Mouse (Mus musculus): ENCODE measurements at regions not wholly inside any gene's neighbourhood (a gene's known extent, or its start where the extent isn't known, plus 50 kb on each side); places are given as distances from the start of the nearest gene placed in this dataset.

DNA sequence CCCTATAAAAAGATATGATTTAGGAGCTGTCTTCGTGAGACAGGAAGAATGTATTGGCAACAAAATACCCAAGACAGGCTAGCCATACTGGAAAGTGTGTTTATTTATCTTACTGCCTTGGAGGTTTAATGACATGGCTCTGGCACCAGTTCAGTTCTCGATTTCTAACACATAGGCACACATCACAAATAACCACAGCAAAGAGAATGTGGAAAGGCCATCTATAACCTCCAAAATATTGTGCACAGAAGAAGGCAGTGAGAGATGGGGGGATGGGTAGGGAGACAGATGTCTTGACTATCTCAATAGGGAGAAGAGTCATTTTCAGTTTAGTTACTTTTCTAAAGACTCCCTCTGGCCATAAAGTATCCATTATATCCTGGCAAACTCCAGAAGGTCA, 90.5 kb downstream of the Minar1 start:
- Histone ChIP-seq H3K9me3 (replicated peaks) (no peaks in the 10 kb centered on the region), H3K36me3 (no peaks in the 10 kb centered on the region), H3K27ac (replicated peaks) (no peak overlapping the region), H3K9ac (no peak overlapping the region), H3K27me3 (no peaks in the 10 kb centered on the region), H3K4me2 (replicated peaks) (no peak overlapping the region), H3K4me1 (no peaks in the 10 kb centered on the region), H3K4me3 (replicated peaks) (no peak overlapping the region)
- 62% methylated on average over 2 of the region's 2 CpGs for WGBS
- ATAC-seq (ENCODE audit: insufficient number of reproducible peaks, low FRiP score, low TSS enrichment, low read depth) = no peak

DNA sequence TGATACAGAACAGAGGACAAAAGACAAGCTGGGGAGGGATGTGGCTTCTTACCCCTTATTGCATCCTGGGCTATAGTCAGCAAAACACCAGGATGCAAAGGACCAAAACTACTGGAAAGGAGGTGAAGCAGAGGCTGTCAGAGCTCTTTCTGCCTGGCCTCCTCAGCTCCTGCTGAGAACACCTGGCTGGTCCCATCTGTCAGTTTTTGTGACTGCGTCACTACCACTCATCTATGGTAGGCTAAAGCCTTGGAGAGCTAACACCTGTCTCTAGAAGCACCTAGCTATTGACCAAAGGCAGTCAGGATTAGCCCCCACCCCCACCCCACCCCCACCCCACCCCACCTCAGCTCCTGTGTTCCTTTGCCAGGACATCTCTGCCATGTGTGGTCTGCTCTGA, 98.8 kb downstream of the Minar1 start:
- ATAC-seq (ENCODE audit: insufficient number of reproducible peaks, low FRiP score, low TSS enrichment, low read depth) = no peak
- Histone ChIP-seq H3K27ac (replicated peaks) (no peak overlapping the region), H3K9me3 (replicated peaks) (no peaks in the 10 kb centered on the region), H3K36me3 (no peaks in the 10 kb centered on the region), H3K4me1 (no peaks in the 10 kb centered on the region), H3K27me3 (no peaks in the 10 kb centered on the region), H3K4me3 (replicated peaks) (no peak overlapping the region), H3K4me2 (replicated peaks) (no peak overlapping the region), H3K9ac (no peak overlapping the region)
- 71% methylated on average over 1 of the region's 1 CpGs for WGBS

DNA sequence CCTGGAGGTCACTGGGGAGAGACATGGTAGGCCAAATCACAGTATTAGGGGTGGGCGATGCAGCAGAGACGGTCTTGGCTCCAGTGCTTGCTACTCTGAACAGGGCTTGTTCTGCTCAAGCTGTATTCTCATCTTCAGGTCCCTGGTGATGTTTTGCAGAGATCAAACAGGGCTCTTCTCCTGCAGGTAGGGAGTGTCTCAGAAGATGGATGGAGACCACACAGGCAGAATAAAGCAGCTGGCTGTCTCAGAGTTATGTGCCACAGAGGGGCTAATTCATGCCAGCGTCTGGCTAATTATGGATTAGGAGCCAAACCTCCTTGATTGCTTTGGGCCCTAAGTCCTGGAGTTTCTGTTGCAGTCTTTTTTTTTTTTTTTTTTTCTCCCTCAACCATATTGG, 99.2 kb downstream of the Minar1 start:
- no peak overlapping the region for H3K4me3 ChIP-seq (replicated peaks)
- no peaks in the 10 kb centered on the region for H3K36me3 ChIP-seq
- no peaks in the 10 kb centered on the region for H3K9me3 ChIP-seq (replicated peaks)
- 45% methylated on average over 3 of the region's 3 CpGs for WGBS
- no peaks in the 10 kb centered on the region for H3K4me1 ChIP-seq
- no peak overlapping the region for H3K27ac ChIP-seq (replicated peaks)
- H3K4me2 ChIP-seq (replicated peaks) = no peak overlapping the region
- no peak overlapping the region for H3K9ac ChIP-seq
- H3K27me3 ChIP-seq = no peaks in the 10 kb centered on the region
- ATAC-seq (ENCODE audit: insufficient number of reproducible peaks, low FRiP score, low TSS enrichment, low read depth) = no peak

DNA sequence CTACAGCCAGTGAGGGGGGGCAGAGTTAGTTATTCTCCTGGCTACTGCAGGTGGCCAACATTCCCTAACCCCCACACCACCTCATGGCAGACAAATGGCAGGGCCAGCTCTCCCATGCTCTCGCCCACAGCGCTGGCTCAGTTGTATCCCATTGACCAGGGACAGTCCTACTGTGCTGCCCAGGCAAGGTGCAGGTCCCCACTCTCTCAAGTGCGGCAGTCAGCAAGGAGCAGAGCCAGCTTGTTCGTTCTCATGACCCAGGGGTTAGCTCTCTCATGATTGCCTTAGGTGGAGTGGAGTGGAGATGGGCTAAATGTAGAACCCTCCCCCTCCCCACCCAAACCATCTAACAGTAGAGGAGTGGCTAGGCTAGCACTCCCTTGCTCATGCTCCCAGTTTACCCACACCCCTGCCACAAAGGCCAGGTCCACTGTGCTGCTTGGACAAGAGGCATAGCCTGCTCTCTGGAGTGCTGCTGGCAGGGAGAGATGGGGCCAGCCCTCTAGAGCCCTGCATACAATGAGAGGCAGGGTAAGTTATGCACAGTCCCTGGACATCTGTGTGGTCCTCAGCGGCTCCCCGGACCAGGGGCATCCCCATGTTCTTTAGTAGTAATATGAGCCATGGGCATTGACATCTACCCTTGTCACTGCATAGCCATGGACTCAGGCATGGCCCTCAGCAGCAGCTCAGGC, 114.4 kb downstream of the Minar1 start:
- H3K9me3 ChIP-seq (replicated peaks) = no peaks in the 10 kb centered on the region
- no peak overlapping the region for H3K4me2 ChIP-seq (replicated peaks)
- peak; percentile 43; the same call in 1 of the 2 replicates for ATAC-seq (ENCODE audit: insufficient number of reproducible peaks, low FRiP score, low TSS enrichment, low read depth)
- H3K27me3 ChIP-seq = no peaks in the 10 kb centered on the region
- H3K9ac ChIP-seq = no peak overlapping the region
- no peak overlapping the region for H3K4me3 ChIP-seq (replicated peaks)
- 91% methylated on average over 6 of the region's 6 CpGs for WGBS
- H3K4me1 ChIP-seq = no peaks in the 10 kb centered on the region
- no peak overlapping the region for H3K27ac ChIP-seq (replicated peaks)
- no peaks in the 10 kb centered on the region for H3K36me3 ChIP-seq

DNA sequence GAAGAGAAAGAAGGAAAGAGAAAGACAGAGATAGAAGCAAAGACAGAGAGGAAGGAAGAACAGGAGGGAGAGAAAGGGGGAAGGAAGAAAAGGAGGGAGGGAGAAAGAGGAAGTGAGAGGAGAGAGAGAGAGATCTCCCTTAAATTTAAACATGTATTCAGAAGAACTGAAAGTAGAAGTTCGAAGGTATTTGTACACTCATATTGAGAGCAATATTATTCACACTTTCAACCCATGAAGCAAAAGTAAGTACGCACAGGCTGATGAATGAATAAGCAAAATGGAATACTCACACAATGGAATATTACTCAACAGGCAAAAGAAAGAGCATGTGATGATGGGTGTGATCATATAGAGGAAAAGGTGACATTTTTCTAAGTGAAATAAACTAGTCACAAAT, 120.8 kb downstream of the Minar1 start:
- no peak overlapping the region for H3K4me2 ChIP-seq (replicated peaks)
- no peaks in the 10 kb centered on the region for H3K4me1 ChIP-seq
- H3K27me3 ChIP-seq = no peaks in the 10 kb centered on the region
- no peak overlapping the region for H3K27ac ChIP-seq (replicated peaks)
- ATAC-seq (ENCODE audit: insufficient number of reproducible peaks, low FRiP score, low TSS enrichment, low read depth) = no peak
- H3K9me3 ChIP-seq (replicated peaks) = no peaks in the 10 kb centered on the region
- H3K36me3 ChIP-seq = no peaks in the 10 kb centered on the region
- WGBS = 89% methylated on average over 2 of the region's 2 CpGs
- no peak overlapping the region for H3K4me3 ChIP-seq (replicated peaks)
- H3K9ac ChIP-seq = no peak overlapping the region

DNA sequence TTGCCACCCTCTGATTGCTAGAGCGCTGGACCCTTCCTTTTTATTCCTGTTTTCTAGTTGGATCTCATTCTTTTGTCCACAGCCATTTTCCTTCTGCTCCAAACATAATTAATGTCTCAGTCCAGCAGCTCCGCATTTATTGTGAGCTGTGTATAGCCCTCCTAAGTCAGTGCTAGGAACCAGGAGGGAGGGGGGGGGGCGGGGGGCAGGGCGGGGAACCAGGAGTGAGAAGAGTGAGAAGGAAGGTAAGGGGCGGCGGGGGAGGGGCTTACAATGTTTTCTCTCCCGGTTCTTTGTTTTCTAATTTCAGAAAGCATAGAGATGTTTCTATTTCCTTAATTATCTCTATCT, 125.6 kb downstream of the Minar1 start:
- H3K4me2 ChIP-seq (replicated peaks) = no peak overlapping the region
- H3K27ac ChIP-seq (replicated peaks) = no peak overlapping the region
- H3K4me1 ChIP-seq = no peaks in the 10 kb centered on the region
- no peaks in the 10 kb centered on the region for H3K27me3 ChIP-seq
- 23% methylated on average over 7 of the region's 7 CpGs for WGBS
- no peaks in the 10 kb centered on the region for H3K9me3 ChIP-seq (replicated peaks)
- H3K36me3 ChIP-seq = no peaks in the 10 kb centered on the region
- no peak overlapping the region for H3K4me3 ChIP-seq (replicated peaks)
- no peak for ATAC-seq (ENCODE audit: insufficient number of reproducible peaks, low FRiP score, low TSS enrichment, low read depth)
- H3K9ac ChIP-seq = no peak overlapping the region

DNA sequence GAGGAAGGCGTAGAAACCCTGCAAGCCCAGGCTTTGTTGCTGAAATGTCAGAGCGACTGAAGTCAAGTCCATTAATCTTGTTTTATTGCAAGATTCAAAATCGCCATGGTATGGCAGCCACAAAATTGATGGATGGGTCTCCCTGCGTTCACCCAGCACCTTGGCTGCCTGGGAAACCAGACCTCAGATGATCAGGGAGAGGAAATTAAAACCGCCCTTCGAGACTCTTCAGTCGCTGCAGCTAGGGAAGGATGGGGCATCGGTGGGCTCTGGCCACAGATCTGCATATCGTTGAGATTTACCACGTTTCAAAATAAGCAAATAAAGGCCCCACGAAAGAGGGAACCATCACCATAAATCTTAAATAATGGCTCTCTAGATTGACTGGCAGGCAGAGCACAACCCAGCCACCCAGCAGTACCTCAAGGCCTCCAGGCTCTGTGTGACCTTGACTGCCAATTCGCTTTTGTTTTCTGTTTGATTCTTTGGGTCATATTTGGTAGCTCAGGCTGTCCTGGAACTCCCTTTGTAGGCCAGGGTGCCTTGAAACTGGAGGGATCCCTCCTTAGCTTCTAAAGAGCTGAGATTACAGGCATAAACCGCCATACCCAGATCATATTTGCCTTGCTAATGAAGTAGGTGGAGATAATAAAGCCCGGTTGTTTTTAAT, 126.1 kb downstream of the Minar1 start:
- Histone ChIP-seq H3K27ac (replicated peaks) (no peak overlapping the region), H3K27me3 (no peaks in the 10 kb centered on the region), H3K9me3 (replicated peaks) (no peaks in the 10 kb centered on the region), H3K4me3 (replicated peaks) (no peak overlapping the region), H3K9ac (no peak overlapping the region), H3K4me2 (replicated peaks) (no peak overlapping the region), H3K36me3 (no peaks in the 10 kb centered on the region), H3K4me1 (no peaks in the 10 kb centered on the region)
- no peak for ATAC-seq (ENCODE audit: insufficient number of reproducible peaks, low FRiP score, low TSS enrichment, low read depth)
- 53% methylated on average over 14 of the region's 14 CpGs for WGBS

DNA sequence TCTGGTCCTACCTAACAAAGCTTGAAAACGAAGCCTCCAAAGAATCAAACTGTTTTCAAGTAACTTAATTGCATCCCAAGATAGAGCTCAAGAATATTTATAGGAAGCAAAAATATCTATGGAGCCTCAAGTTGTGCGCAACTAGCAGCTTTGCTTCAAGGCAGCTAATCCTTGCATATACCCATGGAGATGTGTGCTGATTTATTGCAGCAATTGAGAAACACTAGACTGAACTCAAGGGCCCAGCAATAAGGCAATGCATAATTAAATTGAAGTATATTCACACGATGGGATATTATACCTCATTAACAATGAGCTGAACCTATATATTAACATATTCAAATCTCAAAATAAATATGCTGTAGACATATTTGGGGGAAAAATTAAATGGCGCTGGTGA, 135.3 kb downstream of the Minar1 start:
- Histone ChIP-seq H3K4me3 (replicated peaks) (no peak overlapping the region), H3K27ac (replicated peaks) (no peak overlapping the region), H3K9ac (no peak overlapping the region), H3K36me3 (no peaks in the 10 kb centered on the region), H3K27me3 (no peaks in the 10 kb centered on the region), H3K4me1 (no peaks in the 10 kb centered on the region), H3K9me3 (replicated peaks) (no peaks in the 10 kb centered on the region), H3K4me2 (replicated peaks) (no peak overlapping the region)
- WGBS = 76% methylated on average over 4 of the region's 4 CpGs
- ATAC-seq (ENCODE audit: insufficient number of reproducible peaks, low FRiP score, low TSS enrichment, low read depth) = no peak

DNA sequence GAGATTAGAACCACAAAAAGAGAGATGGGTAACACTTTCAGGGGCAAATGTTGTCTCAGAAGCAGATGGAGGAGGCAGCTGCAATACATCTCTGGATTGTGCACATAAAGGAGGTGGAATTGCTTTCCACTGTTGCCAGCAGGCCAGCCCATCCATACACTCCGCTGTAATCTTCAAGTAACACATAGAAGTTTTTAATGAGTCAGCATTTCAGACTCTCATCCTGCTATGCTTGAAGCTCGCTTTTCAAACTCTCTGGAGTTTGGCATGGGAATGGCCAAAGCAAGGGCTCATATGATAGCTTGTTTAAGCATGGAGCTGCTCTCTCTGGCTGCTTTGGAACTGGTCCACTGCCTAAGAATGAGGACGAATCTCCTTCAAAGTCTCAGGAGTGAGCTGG, 143.5 kb downstream of the Minar1 start:
- Histone ChIP-seq H3K9me3 (replicated peaks) (no peaks in the 10 kb centered on the region), H3K27ac (replicated peaks) (no peak overlapping the region), H3K4me3 (replicated peaks) (no peak overlapping the region), H3K4me1 (no peaks in the 10 kb centered on the region), H3K9ac (no peak overlapping the region), H3K4me2 (replicated peaks) (no peak overlapping the region), H3K27me3 (no peaks in the 10 kb centered on the region), H3K36me3 (no peaks in the 10 kb centered on the region)
- ATAC-seq (ENCODE audit: insufficient number of reproducible peaks, low FRiP score, low TSS enrichment, low read depth) = no peak
- WGBS = 75% methylated on average over 3 of the region's 3 CpGs

DNA sequence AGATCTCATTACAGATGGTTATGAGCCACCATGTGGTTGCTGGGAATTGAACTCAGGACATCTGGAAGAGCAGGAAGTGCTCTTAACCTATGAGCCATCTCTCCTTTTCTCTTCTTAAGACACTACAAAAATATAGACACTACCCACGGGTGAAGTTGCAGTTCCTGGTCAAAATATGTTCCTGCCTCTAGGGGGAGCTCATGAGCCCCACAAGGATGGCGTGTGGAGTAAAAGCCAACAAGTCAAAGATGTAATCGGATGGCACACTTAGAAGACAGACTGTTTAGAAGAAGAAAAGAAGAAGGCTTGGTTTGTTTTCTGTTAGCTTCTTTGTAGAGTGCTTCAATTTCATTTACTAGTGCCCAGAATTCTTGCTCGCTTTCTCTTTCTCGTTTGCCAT, 161.7 kb downstream of the Minar1 start:
- H3K4me3 ChIP-seq (replicated peaks) = no peak overlapping the region
- no peaks in the 10 kb centered on the region for H3K9me3 ChIP-seq (replicated peaks)
- WGBS = 42% methylated on average over 5 of the region's 5 CpGs
- no peaks in the 10 kb centered on the region for H3K36me3 ChIP-seq
- no peak overlapping the region for H3K27ac ChIP-seq (replicated peaks)
- no peaks in the 10 kb centered on the region for H3K4me1 ChIP-seq
- H3K4me2 ChIP-seq (replicated peaks) = no peak overlapping the region
- no peaks in the 10 kb centered on the region for H3K27me3 ChIP-seq
- no peak for ATAC-seq (ENCODE audit: insufficient number of reproducible peaks, low FRiP score, low TSS enrichment, low read depth)
- H3K9ac ChIP-seq = no peak overlapping the region

DNA sequence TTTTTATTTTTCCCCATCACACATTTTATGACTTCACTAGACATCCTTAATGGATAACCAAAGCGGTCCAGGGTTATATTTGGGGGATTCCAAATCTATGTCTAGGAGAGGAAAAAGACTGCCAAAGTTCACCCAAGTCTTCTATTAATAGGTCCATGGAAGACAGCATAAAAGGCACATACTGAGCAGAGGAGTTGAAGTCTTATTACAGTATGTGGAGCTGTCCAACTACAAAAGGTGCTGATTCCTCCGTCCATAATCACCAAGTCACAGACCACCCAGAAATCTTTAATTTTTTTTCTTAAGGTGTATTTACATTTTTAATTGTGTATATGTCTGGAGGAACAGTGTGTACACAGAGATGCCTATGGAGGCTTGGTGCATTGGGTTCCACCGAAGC, 166.3 kb downstream of the Minar1 start:
- no peak for ATAC-seq (ENCODE audit: insufficient number of reproducible peaks, low FRiP score, low TSS enrichment, low read depth)
- no peak overlapping the region for H3K4me2 ChIP-seq (replicated peaks)
- no peak overlapping the region for H3K9ac ChIP-seq
- H3K27me3 ChIP-seq = no peaks in the 10 kb centered on the region
- no peak overlapping the region for H3K27ac ChIP-seq (replicated peaks)
- no peaks in the 10 kb centered on the region for H3K9me3 ChIP-seq (replicated peaks)
- WGBS = 78% methylated on average over 3 of the region's 3 CpGs
- no peaks in the 10 kb centered on the region for H3K4me1 ChIP-seq
- no peaks in the 10 kb centered on the region for H3K36me3 ChIP-seq
- no peak overlapping the region for H3K4me3 ChIP-seq (replicated peaks)

DNA sequence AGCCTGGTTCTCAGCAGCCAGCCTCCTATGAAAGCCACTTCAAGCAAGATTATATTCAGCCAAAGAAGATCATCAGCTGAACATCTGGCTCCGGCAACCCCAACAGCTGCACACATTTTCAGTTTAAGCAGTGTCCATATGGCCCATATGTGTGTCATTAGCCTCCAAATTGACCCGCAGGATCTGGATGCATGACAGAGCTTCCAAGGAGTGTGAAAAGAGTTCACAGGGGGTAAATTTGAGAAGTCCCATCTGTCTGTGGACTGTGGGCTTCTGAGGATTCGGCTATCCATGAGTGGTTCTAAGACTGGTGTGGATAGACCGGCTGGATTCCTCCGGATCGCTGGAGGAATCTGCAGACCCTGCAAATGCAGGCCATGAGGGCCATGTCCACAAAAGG, 173.3 kb downstream of the Minar1 start:
- no peak for ATAC-seq (ENCODE audit: insufficient number of reproducible peaks, low FRiP score, low TSS enrichment, low read depth)
- H3K4me1 ChIP-seq = no peaks in the 10 kb centered on the region
- H3K27ac ChIP-seq (replicated peaks) = no peak overlapping the region
- H3K4me3 ChIP-seq (replicated peaks) = no peak overlapping the region
- 51% methylated on average over 6 of the region's 6 CpGs for whole genome bisulfite sequencing
- H3K27me3 ChIP-seq = no peaks in the 10 kb centered on the region
- H3K4me2 ChIP-seq (replicated peaks) = no peak overlapping the region
- no peaks in the 10 kb centered on the region for H3K9me3 ChIP-seq (replicated peaks)
- no peaks in the 10 kb centered on the region for H3K36me3 ChIP-seq
- no peak overlapping the region for H3K9ac ChIP-seq

All from embryonic facial prominence, embryonic 15.5 days (tissue).